Mouse (Mus musculus): ENCODE results near the gene Runx2.

DNA sequence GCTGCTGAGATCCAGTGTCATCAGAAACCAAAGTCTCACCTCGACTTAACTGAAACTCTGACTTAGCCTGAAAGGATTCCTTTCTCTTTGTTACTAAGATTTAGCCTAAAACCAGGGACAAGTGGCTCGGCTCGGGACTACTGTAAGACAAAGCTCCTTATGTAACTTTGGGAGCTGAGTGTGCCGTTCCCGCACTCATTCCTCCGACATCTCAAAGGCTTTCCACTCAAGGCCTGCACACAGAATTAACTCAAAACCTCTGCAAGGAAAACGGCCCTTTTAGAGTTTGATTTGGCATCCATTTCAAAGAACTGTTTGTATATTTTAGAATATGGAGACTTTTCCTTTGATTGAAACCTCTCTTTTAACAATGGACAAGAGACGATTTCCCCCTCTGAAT is 191.3 kb downstream of the Runx2 start:
- no peak for TF ChIP-seq ELF1 (IDR thresholded peaks at IDR 0.05; ENCODE audit: low read depth, low read length)
- TF ChIP-seq POLR2A (IDR thresholded peaks at IDR 0.05; ENCODE audit: control insufficient read depth in 1 of 2, insufficient read depth in 1 of 2, low read depth in 1 of 2, low read length in 2 of 2, poor library complexity in 1 of 2) = no peak
